Mouse (Mus musculus) thymus, postnatal 36 days (tissue): ENCODE data around the gene Gnat2.

ENCODE experiments used
- DNase-seq, 2 experiments: peaks; one replicate each; pipeline ENCODE4 v3.0.0; 2022; ENCODE audit warnings: mixed read lengths in 2 of 2

Gene Gnat2

GRCm38 (mm10) chr3:108092536-108093115, at the start of gene Gnat2:
TSS of gene Gnat2 (plus strand) at chr3:108092789.
- no peak for DNase-seq

- DNase-seq: peak; percentile 81 to 84
Observed at GRCm38 (mm10) chr3:108044394-108045140, 48.0 kb upstream of the Gnat2 start, which contains the start of gene Gstm4. TSS of gene Gstm4 (minus strand) at chr3:108044894.

GRCm38 (mm10) chr3:108046944-108047655, 45.5 kb upstream of the Gnat2 start:
- no peak for DNase-seq

DNA sequence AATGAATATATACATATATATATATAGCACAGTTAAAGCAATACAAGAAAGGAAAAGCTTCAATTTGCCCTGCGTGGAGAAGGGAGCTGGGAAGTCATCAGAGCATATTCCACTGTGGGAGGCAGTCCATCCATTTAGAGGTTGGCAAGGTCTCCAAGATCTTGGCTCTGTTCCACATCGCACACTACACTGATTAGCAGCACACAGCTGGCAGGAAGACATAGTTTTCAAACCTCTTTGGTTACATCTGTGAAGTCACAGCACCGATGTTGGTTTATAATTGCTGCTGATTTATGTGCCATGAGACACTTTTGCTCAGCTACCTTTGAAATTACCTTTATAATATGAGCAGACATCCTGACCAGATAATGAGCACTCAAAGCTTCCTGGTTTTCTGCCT, 44.3 kb upstream of the Gnat2 start:
- no peak for DNase-seq

- DNase-seq: no peak
Observed at GRCm38 (mm10) chr3:108050493-108050892, 42.1 kb upstream of the Gnat2 start.

DNA sequence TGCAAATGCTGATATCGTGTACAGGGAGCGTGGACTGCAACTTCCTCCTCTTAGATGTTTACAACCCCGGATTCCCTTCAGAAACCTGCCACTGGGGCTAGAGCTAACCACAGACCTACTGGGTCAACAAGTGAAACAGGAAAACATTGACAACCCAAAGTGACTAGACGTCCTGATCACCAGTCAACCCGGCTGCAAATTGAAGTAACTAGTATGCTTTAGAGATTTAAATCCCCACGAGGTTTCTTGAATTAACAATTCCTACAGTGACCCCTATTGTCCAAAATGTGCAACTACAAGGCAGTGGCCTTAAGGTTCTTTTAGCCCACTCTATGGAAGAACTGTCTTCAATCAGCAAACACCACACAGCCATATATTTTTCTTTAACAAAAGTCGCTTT, 31.2 kb upstream of the Gnat2 start:
- DNase-seq: peak in 1 of 2 experiments; percentile 14

DNA sequence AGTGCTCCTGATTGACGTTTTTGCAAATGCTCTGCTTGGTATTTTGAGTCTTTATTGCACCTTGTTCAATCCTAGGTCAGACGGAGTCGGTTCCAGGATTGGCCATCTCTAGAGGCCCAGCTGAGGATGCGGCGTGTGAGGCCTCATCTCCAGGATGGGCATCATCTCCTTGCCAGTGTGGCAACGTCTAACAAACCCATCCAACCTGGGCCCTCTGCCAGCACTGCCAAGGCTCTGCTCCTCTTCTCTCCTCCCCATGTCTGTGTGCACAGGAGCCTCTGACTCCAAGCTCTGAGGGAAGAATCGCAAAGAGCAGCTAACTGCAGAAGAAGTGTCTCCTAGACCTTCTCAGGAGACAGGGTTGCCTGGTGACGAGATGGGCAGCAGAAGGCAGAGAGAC, 29.9 kb upstream of the Gnat2 start:
- DNase-seq: no peak

GRCm38 (mm10) chr3:108064672-108065071, 27.9 kb upstream of the Gnat2 start:
- no peak for DNase-seq

GRCm38 (mm10) chr3:108065551-108065950, 27.0 kb upstream of the Gnat2 start:
- no peak for DNase-seq

DNA sequence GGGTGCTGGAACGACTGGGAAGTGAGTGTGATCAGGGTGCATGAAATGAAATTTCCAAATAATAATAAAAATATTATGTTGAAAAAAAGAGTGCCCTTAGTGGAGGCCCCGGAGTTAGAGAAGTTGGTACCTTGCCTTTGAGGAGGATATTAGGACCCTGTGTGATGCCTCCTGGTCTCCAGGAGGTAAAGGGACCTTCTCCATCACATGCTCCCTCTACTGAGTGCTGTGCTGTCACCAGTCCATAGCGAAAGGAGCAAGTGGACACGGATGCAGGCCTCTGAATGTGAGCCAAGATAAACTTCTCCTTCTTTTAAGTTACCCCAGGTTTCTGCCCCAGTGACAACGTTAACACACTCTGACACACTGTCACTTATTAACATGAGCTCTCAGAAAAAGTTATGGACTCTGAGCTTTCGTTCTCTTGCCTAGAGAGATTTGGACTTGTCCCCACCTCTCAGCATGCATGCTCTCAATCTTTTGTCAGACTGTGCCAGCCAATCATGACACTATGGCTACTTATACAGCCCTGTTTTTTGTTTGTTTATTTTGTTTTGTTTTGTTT, 25.1 kb upstream of the Gnat2 start:
- no peak for DNase-seq

DNA sequence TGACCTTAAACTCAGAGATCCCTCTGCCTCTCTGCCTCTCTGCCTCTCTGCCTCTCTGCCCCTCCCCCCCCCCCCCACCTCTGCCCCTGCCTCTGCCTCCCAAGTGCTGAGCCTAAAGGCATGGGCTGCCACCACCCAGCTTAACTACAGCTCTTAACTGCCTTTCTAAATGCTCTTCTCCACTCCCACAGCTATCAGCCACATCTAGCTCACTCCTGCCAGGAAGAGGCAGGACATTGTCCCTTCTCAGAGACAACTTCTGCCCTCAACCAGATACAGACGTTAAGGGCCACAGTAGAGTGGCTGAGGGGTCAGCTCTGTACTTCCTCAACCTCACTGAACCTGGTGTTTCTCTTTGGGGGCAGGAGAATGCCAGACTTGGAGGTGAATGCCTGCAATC, 23.8 kb upstream of the Gnat2 start:
- no peak for DNase-seq

- DNase-seq: no peak
Observed at GRCm38 (mm10) chr3:108069231-108069870, 23.2 kb upstream of the Gnat2 start.

DNA sequence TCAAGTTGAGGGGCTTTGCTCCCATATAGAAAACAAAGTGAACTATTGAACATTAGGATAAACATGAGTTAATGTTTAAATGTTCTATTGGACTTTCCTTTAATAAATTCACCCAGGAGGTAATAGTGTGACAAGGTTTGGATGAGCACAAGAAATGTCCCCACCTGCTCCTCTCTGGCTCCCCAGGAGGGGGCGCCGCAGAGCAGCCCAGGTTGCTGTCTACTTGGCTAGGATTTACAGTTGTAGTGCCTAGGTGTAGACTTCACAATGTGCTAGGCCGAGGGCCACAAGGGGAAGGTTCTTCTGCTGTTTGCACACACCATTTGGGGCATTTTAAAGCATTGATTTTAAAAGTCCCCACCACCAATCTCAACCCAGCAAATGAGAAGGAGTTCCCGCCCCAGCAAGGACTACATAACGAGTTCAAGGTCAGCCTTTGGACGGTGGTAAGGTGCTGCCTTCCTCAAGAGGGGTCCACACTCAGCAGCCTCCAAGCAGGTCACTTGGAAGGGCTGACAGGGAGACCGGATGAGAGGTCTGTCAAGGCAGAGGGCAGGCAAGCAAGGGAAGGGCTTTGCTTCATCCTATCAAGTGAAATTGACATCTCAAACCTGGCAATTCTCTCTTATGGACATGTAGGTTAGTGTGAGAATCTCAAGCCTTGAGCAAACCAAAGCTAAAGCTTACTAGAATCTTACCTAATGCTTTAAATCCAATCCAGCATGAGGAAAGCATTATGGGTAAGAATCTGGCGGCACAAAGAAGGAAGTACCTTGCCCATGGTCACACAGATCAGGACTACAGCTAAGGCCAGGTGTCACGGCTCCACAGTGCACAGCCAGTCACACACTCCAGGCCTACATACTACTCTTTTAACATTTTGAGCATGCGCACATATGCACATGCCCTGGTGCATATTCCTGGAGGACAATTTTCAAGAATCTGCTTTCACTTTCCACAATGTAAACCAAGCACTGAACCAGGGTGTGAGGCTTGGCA, 22.0 kb upstream of the Gnat2 start:
- peak; percentile 71 to 74 for DNase-seq

GRCm38 (mm10) chr3:108072983-108073569, 19.5 kb upstream of the Gnat2 start:
- DNase-seq: no peak

DNA sequence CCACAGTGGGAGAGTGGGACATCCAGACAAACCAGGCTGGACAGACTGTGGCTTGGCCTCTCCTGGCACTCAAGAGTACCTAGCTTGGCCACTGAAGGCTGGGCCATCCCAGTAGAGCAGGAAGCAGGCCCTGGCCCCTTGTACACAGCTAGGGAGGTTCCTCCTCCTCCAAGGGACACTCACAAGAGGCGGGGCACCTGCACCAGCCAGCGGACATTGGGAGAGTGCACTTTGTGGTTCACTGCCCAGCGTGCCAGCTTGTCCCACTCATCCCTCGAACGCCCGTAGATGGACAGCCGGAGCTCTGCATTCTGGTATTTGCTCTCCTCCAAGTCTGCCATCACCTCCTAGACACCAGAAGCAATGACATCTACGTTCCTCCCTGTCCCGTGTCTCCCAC, 15.8 kb upstream of the Gnat2 start:
- no peak for DNase-seq

DNA sequence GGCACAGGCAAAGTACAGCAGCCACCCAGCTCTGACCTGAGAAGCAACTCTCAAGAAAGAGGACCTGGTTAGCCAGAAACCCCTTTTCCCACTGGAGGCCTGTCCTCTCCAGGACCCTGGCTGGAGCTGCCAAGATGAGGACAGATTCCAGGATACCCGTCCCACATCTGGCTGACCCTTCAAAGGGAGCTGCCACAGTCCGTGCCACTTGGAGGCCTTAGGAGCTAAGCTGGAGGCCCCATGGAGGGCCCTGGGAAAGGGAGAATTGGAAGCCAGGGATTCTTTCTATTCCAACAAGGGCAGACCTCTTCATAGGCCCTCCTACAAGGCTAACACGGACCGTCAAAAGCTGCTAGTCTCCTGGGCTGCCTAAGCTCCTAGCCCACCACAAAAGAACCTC, 10.9 kb upstream of the Gnat2 start:
- no peak for DNase-seq

- no peak for DNase-seq
Observed at GRCm38 (mm10) chr3:108082251-108082875, 10.2 kb upstream of the Gnat2 start.

- no peak for DNase-seq
Observed at GRCm38 (mm10) chr3:108083161-108083560, 9.4 kb upstream of the Gnat2 start.

- DNase-seq: no peak
Observed at GRCm38 (mm10) chr3:108083904-108084407, 8.6 kb upstream of the Gnat2 start.

DNA sequence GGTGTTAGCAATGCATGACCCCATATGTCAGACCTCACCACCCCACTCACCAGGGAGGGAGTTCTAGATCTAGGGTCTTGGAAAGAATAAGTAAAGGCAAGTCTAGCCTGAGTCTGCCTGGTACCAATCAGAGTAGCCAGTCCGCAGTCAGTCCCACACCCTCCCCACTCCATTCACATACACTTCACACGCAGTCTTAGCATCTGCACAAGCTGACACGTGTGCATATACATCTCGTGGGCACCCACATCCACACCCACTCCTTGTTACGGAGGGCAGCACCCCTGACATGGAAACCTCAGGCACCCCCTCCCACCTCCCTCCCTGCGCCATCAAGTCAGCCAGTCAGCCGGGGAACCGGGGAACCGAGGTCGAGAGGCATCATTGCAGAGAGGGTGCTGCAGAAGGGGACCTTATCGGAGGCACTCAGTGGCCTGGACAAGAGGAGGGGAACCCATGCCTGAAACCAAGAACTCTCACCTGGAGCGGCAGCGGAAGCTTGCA, 7.8 kb upstream of the Gnat2 start:
- no peak for DNase-seq
